Mouse (Mus musculus): ENCODE measurements at regions not wholly inside any gene's neighbourhood (a gene's known extent, or its start where the extent isn't known, plus 50 kb on each side); places are given as distances from the start of the nearest gene placed in this dataset.
A peak's percentile ranks its signal among the peaks of the same experiment; 100 is the strongest.

- DNase-seq: no peak
These were observed 3557.5 kb upstream of the Gm6569 start for GRCm38 (mm10) chr15:70276838-70277237.

- DNase-seq: no peak
These were observed 3512.6 kb upstream of the Gm6569 start for GRCm38 (mm10) chr15:70321781-70322180.

DNA sequence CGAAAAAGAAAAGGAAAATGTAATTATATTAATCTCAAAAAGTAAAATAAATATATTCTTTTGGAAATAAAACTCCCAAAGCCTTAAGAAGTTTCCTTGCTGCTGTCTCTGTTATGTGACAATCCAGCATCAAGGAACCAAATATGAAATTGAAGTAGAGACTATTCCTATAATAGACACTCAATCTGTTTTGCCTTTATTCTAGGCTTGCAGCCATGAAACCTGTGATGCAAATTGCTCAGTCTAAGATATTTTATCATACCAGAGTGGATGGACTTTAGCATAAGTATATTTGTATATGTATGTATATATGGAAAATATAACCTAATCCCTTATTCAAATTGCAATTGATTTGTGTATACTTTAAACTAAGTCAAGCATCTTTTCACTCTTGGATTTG, 3495.1 kb upstream of the Gm6569 start:
- DNase-seq: no peak

DNA sequence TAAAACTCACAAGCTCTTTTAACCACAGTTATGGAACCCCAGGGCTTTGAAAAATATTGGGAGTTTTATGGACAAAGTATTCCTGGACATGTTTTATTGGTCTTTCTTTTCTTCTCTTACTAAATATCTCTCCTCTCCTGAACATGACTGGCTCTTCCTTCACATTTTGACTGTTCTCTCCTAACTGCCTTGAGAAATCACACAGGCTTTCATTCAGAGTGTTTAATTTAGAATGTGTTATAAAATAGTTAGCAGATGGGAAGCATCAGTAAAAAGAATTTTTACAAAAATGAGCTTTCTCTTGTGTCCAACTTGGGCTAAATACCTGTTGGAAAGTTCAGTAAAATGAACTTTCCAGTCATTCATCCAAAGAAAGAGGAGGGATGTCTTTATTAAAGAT, 3493.0 kb upstream of the Gm6569 start:
- no peak for DNase-seq

GRCm38 (mm10) chr15:70357961-70358360, 3476.4 kb upstream of the Gm6569 start:
- DNase-seq: peak in 1 of 2 experiments; percentile 2

GRCm38 (mm10) chr15:70384631-70385030, 3449.7 kb upstream of the Gm6569 start:
- DNase-seq: no peak

DNA sequence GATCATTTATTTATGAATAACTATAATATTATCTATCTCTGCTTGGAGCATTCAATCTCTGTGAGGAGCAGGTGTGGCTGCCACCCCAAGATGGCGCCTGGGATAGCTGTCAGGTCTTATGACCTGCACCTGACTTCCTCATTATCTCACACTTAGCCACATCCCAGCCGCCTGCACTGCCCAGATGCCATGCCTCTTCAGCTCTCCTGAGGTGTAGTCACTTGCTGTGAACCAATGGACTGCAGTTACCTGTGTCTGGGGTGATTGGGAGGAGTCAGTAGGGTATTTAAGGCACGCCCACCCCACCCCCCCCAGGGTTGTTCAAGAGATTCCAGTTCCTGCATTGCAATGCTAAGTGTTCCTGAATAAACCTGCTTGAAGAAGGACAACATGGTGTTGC, 3418.1 kb upstream of the Gm6569 start:
- no peak for DNase-seq

GRCm38 (mm10) chr15:70425566-70425965, 3408.8 kb upstream of the Gm6569 start:
- DNase-seq: no peak
